Mouse (Mus musculus) testis, adult 2 months (tissue): Measurements from ENCODE around the gene L3hypdh. TPM values are rescaled to one million over a fixed set of nuclear protein-coding genes. Genes with fewer than 3 reads are reported as not detected.
"Not testable (repeated sequence)": the region's sequence is repeated elsewhere in the genome, so short reads cannot be mapped to it uniquely, and the experiment has no call there.

Experiments
- H3K27ac ChIP-seq: fragments of 200-500 bp; 2 replicates; pipeline ENCODE4 v1.5.1; 2012; ENCODE audit warnings: low read depth, low read length; ENCODE audit not compliant: control insufficient read depth, insufficient read depth
- H3K27me3 ChIP-seq: fragments of 200-500 bp; 2 replicates; pipeline ENCODE4 v1.6.1; 2012; ENCODE audit warnings: mild to moderate bottlenecking, low read length, moderate library complexity; ENCODE audit not compliant: control insufficient read depth, insufficient read depth
- H3K36me3 ChIP-seq: fragments of 200-500 bp; 2 replicates; pipeline ENCODE4 v1.6.1; 2012; ENCODE audit warnings: mild to moderate bottlenecking, low read length; ENCODE audit not compliant: control insufficient read depth, insufficient read depth
- H3K4me1 ChIP-seq: fragments of 200-500 bp; 2 replicates; pipeline ENCODE4 v1.6.1; 2012; ENCODE audit warnings: low read length; ENCODE audit not compliant: control insufficient read depth, insufficient read depth
- H3K4me3 ChIP-seq: fragments of 200-500 bp; 2 replicates; pipeline ENCODE4 v1.5.1; 2012; ENCODE audit warnings: low read depth, mild to moderate bottlenecking, low read length, moderate library complexity, mixed read lengths; ENCODE audit not compliant: control insufficient read depth
- CTCF ChIP-seq: fragments of 200-500 bp; IDR thresholded peaks from 2 replicates; pipeline ENCODE4 v1.5.1; 2012; ENCODE audit warnings: low read depth, mild to moderate bottlenecking, inconsistent platforms, low read length, moderate library complexity; ENCODE audit not compliant: control insufficient read depth, insufficient read depth, insufficient replicate concordance
- POLR2A ChIP-seq: fragments of 200-500 bp; IDR thresholded peaks from 2 replicates; pipeline ENCODE4 v1.6.1; 2012; ENCODE audit warnings: low read depth, mild to moderate bottlenecking, inconsistent platforms, low read length, moderate library complexity; ENCODE audit not compliant: control insufficient read depth
- polyA plus RNA-seq: library from polyadenylated mRNA; depleted of rRNA; stranded (reverse); fragments of >200 nt; gene quantifications from 2 replicates; pipeline ENCODE4 v1.2.3, GENCODE M21; 2012

The L3hypdh gene
- polyA plus RNA-seq, 1 experiment: 1.0 TPM

DNA sequence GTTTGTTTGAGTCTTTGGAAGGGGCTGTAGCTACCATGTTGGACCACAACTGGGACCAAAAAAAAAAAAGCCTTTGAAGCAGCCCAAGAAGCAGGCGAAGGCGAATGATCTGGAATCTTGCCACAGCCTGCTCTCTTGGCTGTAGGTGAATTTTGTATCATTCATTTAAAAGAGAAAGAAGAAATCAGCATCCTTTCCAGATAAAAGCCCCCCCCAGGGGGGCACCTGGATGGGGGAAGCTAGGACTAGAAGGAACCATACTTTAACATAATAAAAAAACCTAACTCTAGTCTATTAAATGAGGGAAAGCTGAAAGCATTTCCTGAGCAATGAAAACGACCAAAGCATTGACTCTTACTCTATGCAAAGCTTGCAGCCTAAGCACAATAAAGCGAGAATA, 34.4 kb downstream of the L3hypdh start:
- no peak for TF ChIP-seq POLR2A
- TF ChIP-seq CTCF: no peak
- H3K27ac ChIP-seq: no peak overlapping the region
- H3K4me3 ChIP-seq: no peak overlapping the region
- H3K4me1 ChIP-seq: no peaks in the 10 kb centered on the region
- H3K36me3 ChIP-seq: no peaks in the 10 kb centered on the region
- no peaks in the 10 kb centered on the region for H3K27me3 ChIP-seq

GRCm38 (mm10) chr12:72050156-72050555, 35.1 kb downstream of the L3hypdh start:
- not testable (repeated sequence) for H3K4me1 ChIP-seq, H3K27me3 ChIP-seq, H3K4me3 ChIP-seq, H3K36me3 ChIP-seq, H3K27ac ChIP-seq

GRCm38 (mm10) chr12:72047513-72047912, 37.7 kb downstream of the L3hypdh start:
- no peak for TF ChIP-seq POLR2A
- no peak for TF ChIP-seq CTCF
- Histone ChIP-seq H3K27me3 (no peaks in the 10 kb centered on the region), H3K4me1 (no peaks in the 10 kb centered on the region), H3K27ac (no peak overlapping the region), H3K4me3 (no peak overlapping the region), H3K36me3 (no peaks in the 10 kb centered on the region)

- TF ChIP-seq CTCF (no peak), POLR2A (no peak)
- Histone ChIP-seq H3K27ac (no peak overlapping the region), H3K4me1 (no peaks in the 10 kb centered on the region), H3K27me3 (no peaks in the 10 kb centered on the region), H3K4me3 (no peak overlapping the region), H3K36me3 (no peaks in the 10 kb centered on the region)
Observed at GRCm38 (mm10) chr12:72041238-72041637, 44.0 kb downstream of the L3hypdh start.

- no peaks in the 10 kb centered on the region for H3K27me3 ChIP-seq
Observed at GRCm38 (mm10) chr12:72039501-72039900, 45.7 kb downstream of the L3hypdh start.

GRCm38 (mm10) chr12:72038866-72039265, 46.4 kb downstream of the L3hypdh start:
- Histone ChIP-seq H3K27me3 (no peaks in the 10 kb centered on the region), H3K4me1 (no peaks in the 10 kb centered on the region), H3K27ac (no peak overlapping the region), H3K4me3 (no peak overlapping the region), H3K36me3 (no peaks in the 10 kb centered on the region)
- TF ChIP-seq CTCF (no peak), POLR2A (no peak)

More at GRCm38 (mm10) chr12:72039501-72039900, 45.7 kb downstream of the L3hypdh start:
- no peak overlapping the region for H3K27ac ChIP-seq
- H3K4me1 ChIP-seq: no peaks in the 10 kb centered on the region
- H3K36me3 ChIP-seq: no peaks in the 10 kb centered on the region
- no peak overlapping the region for H3K4me3 ChIP-seq
- TF ChIP-seq POLR2A (no peak), CTCF (no peak)

- no peaks in the 10 kb centered on the region for H3K36me3 ChIP-seq
- TF ChIP-seq CTCF (no peak), POLR2A (no peak)
- no peak overlapping the region for H3K4me3 ChIP-seq
- H3K27ac ChIP-seq: no peak overlapping the region
- no peaks in the 10 kb centered on the region for H3K27me3 ChIP-seq
- no peaks in the 10 kb centered on the region for H3K4me1 ChIP-seq
Observed at GRCm38 (mm10) chr12:72037049-72037448, 48.2 kb downstream of the L3hypdh start.

DNA sequence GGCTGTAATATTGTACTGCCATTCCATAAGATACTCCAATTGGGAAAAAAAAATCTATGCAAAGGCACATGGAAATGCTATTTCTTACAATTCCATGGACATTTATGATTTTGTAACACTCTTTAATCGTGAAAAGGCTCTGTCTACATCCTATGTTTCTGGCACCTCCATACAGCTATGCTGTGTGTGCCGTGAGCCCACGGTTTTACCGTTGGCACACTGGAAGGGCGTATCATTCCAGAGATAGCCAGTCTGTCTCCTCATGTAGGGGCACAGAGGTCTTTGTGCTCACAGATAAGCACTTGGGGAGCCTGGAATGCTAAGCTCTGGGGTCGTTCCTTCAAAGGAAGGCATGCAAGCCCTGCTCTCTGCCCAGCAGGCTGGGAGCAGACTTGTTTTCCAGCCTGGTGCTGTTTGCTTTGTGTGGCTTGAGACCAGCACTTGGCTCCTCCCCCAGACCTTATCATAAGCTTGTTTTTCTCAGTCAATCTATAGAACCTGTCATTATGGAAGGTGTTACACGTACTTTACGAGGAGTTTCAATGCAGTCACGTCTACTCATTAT, 49.1 kb downstream of the L3hypdh start:
- Histone ChIP-seq H3K4me1 (no peaks in the 10 kb centered on the region), H3K4me3 (no peak overlapping the region), H3K36me3 (no peaks in the 10 kb centered on the region), H3K27me3 (no peaks in the 10 kb centered on the region), H3K27ac (no peak overlapping the region)
- no peak for TF ChIP-seq POLR2A
- TF ChIP-seq CTCF: no peak
